Mouse (Mus musculus) forebrain, embryonic 16.5 days (tissue): ENCODE measurements at regions not wholly inside any gene's neighbourhood (a gene's known extent, or its start where the extent isn't known, plus 50 kb on each side); places are given as distances from the start of the nearest gene placed in this dataset.

Source experiments
- ATAC-seq: fragments of 200-750 bp; cut with Nextera tagmentation; 2 replicates; pipeline ENCODE4 v1.8.0; 2017; ENCODE audit warnings: mild to moderate bottlenecking, moderate library complexity
- H3K27ac ChIP-seq: fragments of 300-500 bp; sonication (generic); 2 replicates; pipeline ENCODE4 v1.5.1; 2014; ENCODE audit warnings: low read length, control low read depth
- H3K27me3 ChIP-seq: fragments of 300-500 bp; sonication (generic); replicated peaks from 2 replicates; pipeline ENCODE4 v1.6.1; 2014; ENCODE audit warnings: low read length; ENCODE audit not compliant: control insufficient read depth, insufficient read depth
- H3K36me3 ChIP-seq: fragments of 300-500 bp; sonication (generic); 2 replicates; pipeline ENCODE4 v1.6.1; 2014; ENCODE audit not compliant: control insufficient read depth, insufficient read depth
- H3K4me1 ChIP-seq: fragments of 300-500 bp; sonication (generic); replicated peaks from 2 replicates; pipeline ENCODE4 v1.6.1; 2014; ENCODE audit warnings: low read length; ENCODE audit not compliant: control insufficient read depth, insufficient read depth
- H3K4me2 ChIP-seq: fragments of 300-500 bp; sonication (generic); 2 replicates; pipeline ENCODE4 v1.6.1; 2014; ENCODE audit warnings: mild to moderate bottlenecking, low read length, control low read depth
- H3K4me3 ChIP-seq: fragments of 300-500 bp; sonication (generic); replicated peaks from 2 replicates; pipeline ENCODE4 v1.5.1; 2014; ENCODE audit warnings: mild to moderate bottlenecking, low read length, control low read depth
- H3K9ac ChIP-seq: fragments of 300-500 bp; sonication (generic); replicated peaks from 2 replicates; pipeline ENCODE4 v1.6.1; 2014; ENCODE audit warnings: low read depth, low read length, control low read depth
- H3K9me3 ChIP-seq: fragments of 300-500 bp; sonication (generic); 2 replicates; pipeline ENCODE4 v1.6.1; 2016; ENCODE audit warnings: low read length; ENCODE audit not compliant: control insufficient read depth
- whole genome bisulfite sequencing: fragments of 180-500 bp; shearing (Covaris S2); extraction: QIAGEN DNeasy Blood & Tissue Kit; methylation state at CpG from one replicate; pipeline ENCODE4 v1.1.7; 2014; 5-methylcytosine and 5-hydroxymethylcytosine counted together

DNA sequence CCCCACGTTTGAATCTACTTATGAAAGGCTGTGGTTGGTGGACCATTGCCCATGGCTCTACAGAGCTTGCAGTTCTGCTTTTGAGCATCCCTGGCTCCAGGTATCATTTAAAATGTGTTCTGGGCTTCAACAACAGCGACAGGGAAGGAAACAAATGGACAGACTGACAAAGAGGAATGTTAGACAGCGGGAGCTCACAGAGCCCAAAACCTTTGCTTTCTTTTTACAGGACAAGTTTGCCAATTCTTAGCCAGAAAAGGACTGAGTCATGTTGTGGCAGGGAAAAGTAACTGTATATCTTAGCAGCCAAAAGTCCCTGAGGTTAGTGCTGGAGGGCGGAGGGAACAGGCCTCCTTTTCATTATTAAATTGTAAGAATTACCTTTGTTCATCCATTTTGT is 219.7 kb downstream of the Fndc1 start:
- H3K36me3 ChIP-seq = no peaks in the 10 kb centered on the region
- WGBS = 75% methylated on average over 4 of the region's 4 CpGs
- ATAC-seq = no peak

DNA sequence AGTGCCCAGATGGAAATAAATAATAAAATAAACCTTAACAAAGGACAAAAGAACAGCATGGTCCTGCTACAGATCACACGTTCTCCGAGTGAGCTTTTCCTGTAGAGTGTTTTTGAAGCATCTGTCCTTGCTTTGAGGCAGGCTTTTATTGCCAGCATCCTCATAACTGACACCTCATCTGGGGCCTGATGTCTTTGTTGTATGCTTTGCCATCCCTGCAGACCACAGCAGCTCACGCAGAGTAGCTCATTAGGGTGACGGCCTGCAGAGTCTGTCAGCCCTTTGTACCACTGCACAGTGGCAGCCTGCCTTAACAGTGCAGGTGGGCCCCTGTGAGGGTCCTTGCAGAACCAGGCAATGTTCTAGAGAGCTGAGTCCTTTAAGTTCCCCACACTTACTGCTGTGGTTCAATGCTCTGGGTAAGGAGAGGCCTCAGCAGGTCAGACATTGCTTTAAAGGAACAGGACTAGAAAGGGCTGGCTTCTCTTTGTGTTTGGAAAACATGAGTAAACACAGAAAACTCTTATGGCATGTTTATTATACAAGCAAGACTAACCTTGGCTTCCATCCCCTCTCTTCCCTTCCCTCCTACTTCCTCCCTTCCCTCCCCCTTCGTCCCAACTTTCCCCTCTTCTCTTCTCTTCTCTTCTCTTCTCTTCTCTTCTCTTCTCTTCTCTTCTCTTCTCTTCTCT is 219.7 kb upstream of the Unc93a2 start:
- no peak overlapping the region for H3K27ac ChIP-seq
- no peak overlapping the region for H3K9ac ChIP-seq
- H3K4me2 ChIP-seq = no peak overlapping the region
- 27% methylated on average over 5 of the region's 5 CpGs for WGBS
- H3K4me1 ChIP-seq = peaks cover 3% of the 10 kb centered on the region
- no peak overlapping the region for H3K4me3 ChIP-seq
- H3K27me3 ChIP-seq = no peaks in the 10 kb centered on the region
- no peaks in the 10 kb centered on the region for H3K36me3 ChIP-seq
- ATAC-seq = no peak
- H3K9me3 ChIP-seq = peaks cover 3% of the 10 kb centered on the region

More for the DNA sequence above, 219.7 kb downstream of the Fndc1 start:
- Histone ChIP-seq H3K27ac (no peak overlapping the region), H3K9ac (no peak overlapping the region), H3K4me2 (no peak overlapping the region), H3K4me1 (peaks cover 3% of the 10 kb centered on the region; the same call in 1 of the 2 replicates), H3K4me3 (no peak overlapping the region), H3K27me3 (no peaks in the 10 kb centered on the region), H3K9me3 (peaks cover 3% of the 10 kb centered on the region)

DNA sequence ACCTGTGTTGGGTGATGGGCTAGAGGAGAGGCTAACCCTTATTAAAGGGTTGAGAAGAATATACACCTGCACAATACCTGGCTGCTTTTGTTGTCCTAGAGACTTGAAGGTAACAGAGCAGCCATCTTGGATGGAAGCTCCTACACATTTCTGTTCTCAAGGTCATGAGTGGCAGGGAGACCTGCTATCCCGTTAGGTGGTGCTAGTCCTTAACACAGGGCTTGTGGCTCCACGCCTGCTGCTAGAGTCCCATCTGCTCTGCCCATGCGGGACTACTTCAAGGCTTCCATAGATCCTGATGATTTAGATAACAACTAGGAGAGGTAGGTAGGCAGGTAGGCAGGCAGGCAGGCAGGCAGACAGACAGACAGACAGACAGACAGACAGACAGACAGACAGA is 218.8 kb upstream of the Unc93a2 start:
- Histone ChIP-seq H3K9ac (no peak overlapping the region), H3K36me3 (no peaks in the 10 kb centered on the region), H3K4me2 (no peak overlapping the region), H3K4me3 (no peak overlapping the region), H3K27ac (no peak overlapping the region), H3K4me1 (peaks cover 3% of the 10 kb centered on the region), H3K27me3 (no peaks in the 10 kb centered on the region), H3K9me3 (peaks cover 3% of the 10 kb centered on the region)
- no peak for ATAC-seq
- WGBS = 84% methylated on average over 3 of the region's 3 CpGs

DNA sequence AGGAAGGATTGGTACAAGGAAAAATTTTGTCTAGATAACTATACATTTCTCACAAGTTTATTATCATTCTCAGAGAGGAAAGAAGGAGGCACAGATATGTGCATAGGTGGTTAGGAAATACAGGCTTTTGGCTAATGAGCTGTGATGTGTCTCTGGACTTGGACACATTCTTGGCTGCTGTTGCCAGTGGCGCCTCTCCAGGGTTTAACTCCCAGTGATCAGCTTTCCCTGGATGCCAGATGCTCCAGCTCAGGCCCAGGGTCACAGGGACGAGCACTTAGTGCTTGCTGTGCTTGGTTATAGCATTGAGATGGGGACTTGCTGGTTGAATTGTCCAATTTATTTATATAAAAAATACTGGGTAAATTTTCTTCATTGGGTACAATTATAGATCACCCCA is 215.3 kb upstream of the Unc93a2 start:
- Histone ChIP-seq H3K4me1 (peaks cover 3% of the 10 kb centered on the region), H3K9ac (no peak overlapping the region), H3K27ac (no peak overlapping the region), H3K27me3 (no peaks in the 10 kb centered on the region), H3K4me3 (no peak overlapping the region), H3K4me2 (no peak overlapping the region), H3K36me3 (no peaks in the 10 kb centered on the region), H3K9me3 (peaks cover 3% of the 10 kb centered on the region)
- 55% methylated on average over 2 of the region's 2 CpGs for WGBS
- ATAC-seq = no peak

DNA sequence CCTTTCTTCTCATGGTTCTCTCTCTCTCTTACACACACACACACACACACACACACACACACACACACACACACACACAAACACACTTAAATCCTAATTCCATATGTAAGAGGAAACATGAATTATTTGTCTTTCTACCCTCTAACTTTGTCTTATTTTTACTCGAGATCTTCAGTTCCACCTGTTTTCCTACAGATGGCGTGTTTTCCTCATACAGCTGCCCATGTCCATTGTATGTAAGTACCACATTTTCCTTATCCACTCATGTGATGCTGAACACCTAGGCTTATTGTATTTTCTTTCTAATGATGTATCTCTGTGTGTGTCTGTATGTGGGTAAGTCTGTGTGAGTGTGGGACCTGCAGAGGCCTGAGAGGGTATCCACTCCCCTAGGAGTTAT is 212.2 kb upstream of the Unc93a2 start:
- Histone ChIP-seq H3K9ac (no peak overlapping the region), H3K27ac (no peak overlapping the region), H3K36me3 (no peaks in the 10 kb centered on the region), H3K4me3 (no peak overlapping the region), H3K27me3 (no peaks in the 10 kb centered on the region), H3K4me1 (no peaks in the 10 kb centered on the region; the same call in 1 of the 2 replicates), H3K4me2 (no peak overlapping the region), H3K9me3 (no peaks in the 10 kb centered on the region)
- WGBS = 52% methylated on average over 2 of the region's 2 CpGs
- no peak for ATAC-seq

DNA sequence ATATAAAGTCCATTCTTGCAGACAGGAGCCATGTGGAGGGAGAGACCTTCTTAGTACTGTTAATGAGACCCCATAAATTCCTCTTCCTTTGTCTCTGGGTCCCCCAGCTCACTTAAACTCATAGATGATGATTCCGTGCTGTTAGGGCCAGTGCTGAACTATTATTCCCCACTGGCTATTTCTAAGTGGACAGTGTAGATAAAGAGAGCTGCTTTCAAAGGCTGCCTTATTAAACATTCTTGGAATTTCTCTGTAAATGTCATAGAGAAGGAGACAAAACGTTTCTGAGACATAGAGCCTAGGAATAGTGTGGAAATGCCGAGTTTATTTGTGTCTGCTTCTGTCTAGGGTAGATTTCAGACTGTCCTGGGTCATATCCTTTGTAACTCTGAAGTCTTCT is 209.5 kb upstream of the Unc93a2 start:
- Histone ChIP-seq H3K36me3 (no peaks in the 10 kb centered on the region), H3K4me2 (no peak overlapping the region), H3K4me1 (no peaks in the 10 kb centered on the region), H3K9me3 (no peaks in the 10 kb centered on the region), H3K9ac (no peak overlapping the region), H3K27me3 (no peaks in the 10 kb centered on the region), H3K27ac (no peak overlapping the region), H3K4me3 (no peak overlapping the region)
- ATAC-seq = no peak
- 52% methylated on average over 3 of the region's 3 CpGs for WGBS

DNA sequence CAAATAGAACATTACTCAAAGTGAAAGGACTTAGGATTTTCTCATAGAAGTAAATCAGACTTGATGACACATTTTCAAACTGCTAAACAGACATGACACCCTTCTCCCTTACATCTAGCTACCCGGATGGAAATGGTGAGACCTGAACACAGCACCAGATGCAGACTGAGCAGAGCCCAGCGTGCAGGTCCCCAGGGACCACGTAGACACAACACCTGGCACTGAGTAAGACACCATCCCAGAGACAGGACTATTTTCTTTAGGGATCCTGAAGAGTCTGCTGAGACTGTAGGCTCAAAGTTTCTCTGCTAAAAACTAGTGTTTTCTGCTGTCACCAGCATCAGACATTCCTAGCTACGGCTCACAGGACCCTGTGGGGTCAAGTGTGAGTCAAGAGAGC is 207.2 kb upstream of the Unc93a2 start:
- no peak overlapping the region for H3K4me2 ChIP-seq
- no peak overlapping the region for H3K27ac ChIP-seq
- 82% methylated on average over 4 of the region's 4 CpGs for WGBS
- no peak overlapping the region for H3K4me3 ChIP-seq
- H3K36me3 ChIP-seq = no peaks in the 10 kb centered on the region
- ATAC-seq = no peak
- H3K27me3 ChIP-seq = no peaks in the 10 kb centered on the region
- no peaks in the 10 kb centered on the region for H3K9me3 ChIP-seq
- H3K4me1 ChIP-seq = no peaks in the 10 kb centered on the region
- H3K9ac ChIP-seq = no peak overlapping the region

DNA sequence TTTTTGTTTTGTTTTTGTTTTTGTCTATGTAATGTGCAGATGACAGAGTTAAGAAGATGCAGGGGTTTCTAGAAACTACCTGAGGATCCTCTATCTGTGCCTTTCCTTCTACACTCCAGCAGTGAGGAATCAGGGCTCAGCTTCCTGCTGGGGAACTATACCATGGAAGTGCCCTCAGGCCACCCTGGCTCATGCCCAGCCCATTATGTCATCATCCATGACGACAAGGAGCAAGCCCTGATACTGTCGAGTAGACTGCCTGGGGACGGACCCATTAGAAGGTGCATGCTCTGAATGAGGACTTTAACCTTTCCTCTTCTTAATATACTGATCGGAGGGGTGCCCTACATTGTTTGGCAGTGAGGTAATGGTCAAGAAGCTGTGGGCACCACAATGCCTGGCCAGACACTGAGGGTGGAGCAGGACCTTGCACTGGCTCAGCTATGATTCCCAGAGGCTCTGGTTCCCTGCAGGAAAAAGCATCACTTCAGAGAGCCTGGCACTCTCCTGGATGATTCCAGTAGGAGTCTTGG is 197.7 kb upstream of the Unc93a2 start:
- Histone ChIP-seq H3K9me3 (no peaks in the 10 kb centered on the region), H3K36me3 (no peaks in the 10 kb centered on the region), H3K4me1 (no peaks in the 10 kb centered on the region), H3K27ac (no peak overlapping the region), H3K4me3 (no peak overlapping the region), H3K27me3 (no peaks in the 10 kb centered on the region), H3K9ac (no peak overlapping the region), H3K4me2 (no peak overlapping the region)
- no peak for ATAC-seq
- 62% methylated on average over 4 of the region's 4 CpGs for WGBS

DNA sequence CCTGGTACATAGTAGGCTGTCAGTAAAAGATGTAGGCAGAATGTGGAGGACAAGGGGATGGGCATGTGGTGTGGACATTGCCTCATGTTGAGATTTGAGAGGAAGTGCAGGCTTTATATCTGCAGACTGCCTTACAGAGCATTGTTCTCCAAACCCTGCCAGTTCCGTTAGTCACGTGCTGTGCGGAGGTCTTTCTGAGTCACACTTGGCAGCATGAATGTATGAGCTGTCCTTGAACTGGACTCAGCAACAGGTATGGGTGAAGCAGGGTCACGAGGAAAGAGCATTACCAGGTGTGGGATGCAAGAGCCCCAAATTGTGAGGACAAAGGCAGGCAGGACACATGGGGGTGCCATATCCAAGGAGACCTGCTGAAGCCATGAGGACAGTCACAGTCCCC is 193.8 kb upstream of the Unc93a2 start:
- Histone ChIP-seq H3K27ac (no peak overlapping the region), H3K4me1 (no peaks in the 10 kb centered on the region), H3K4me3 (no peak overlapping the region), H3K27me3 (no peaks in the 10 kb centered on the region), H3K9ac (no peak overlapping the region), H3K9me3 (no peaks in the 10 kb centered on the region), H3K4me2 (no peak overlapping the region), H3K36me3 (no peaks in the 10 kb centered on the region)
- WGBS = 91% methylated on average over 4 of the region's 4 CpGs
- no peak for ATAC-seq

DNA sequence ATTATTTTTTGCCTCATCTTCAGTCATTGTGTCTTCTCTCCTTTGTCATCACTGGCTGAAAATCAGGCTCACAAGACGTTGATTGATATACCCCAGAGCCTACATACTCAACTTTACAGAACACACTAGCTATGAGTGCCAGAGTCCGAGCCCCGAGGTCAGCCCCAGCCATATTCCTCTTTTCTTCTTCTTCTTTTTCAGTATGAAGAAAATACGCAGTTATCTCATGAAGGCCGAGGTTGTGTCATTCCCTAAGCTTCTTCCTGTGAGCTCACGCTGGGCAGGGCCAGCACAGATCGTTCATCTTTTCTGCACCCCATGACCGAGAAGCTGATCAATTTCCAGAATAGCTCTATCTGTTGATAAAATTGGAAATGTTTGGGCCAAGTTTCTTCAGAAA is 192.7 kb upstream of the Unc93a2 start:
- Histone ChIP-seq H3K9me3 (no peaks in the 10 kb centered on the region), H3K27ac (no peak overlapping the region), H3K9ac (no peak overlapping the region), H3K4me1 (no peaks in the 10 kb centered on the region), H3K36me3 (no peaks in the 10 kb centered on the region), H3K27me3 (no peaks in the 10 kb centered on the region), H3K4me3 (no peak overlapping the region), H3K4me2 (no peak overlapping the region)
- ATAC-seq = no peak
- 94% methylated on average over 8 of the region's 8 CpGs for WGBS
